Mouse (Mus musculus) left cerebral cortex, postnatal 25 days (tissue): ENCODE results near the gene Dgkg. TPM values are rescaled to one million over a fixed set of nuclear protein-coding genes. Genes with fewer than 3 reads are reported as not detected.
A peak's percentile ranks its signal among the peaks of the same experiment; 100 is the strongest.

Source experiments
- DNase-seq, 2 experiments: peaks; one replicate each; pipeline ENCODE4 v3.0.0; 2022; ENCODE audit warnings: low spot score in 2 of 2, mixed read lengths in 1 of 2
- intact Hi-C: fragments of 180-260 bp; cut with DNase I; formaldehyde crosslinking; loops from one replicate; pipeline ENCODE4 v1.15.1; 2025
- total RNA-seq, 2 experiments: library from RNA; stranded (reverse); gene quantifications; 2 replicates each; pipeline ENCODE4 v1.2.3; 2021

Gene Dgkg
- total RNA-seq, 2 experiments from 2014 or later, result 47.4 to 54.7 TPM

GRCm38 (mm10) chr16:22653817-22654476 lies 3.1 kb downstream of the Dgkg start:
- no peak for DNase-seq
- intact Hi-C loops, result no loop called here

GRCm38 (mm10) chr16:22651244-22651643 lies 5.8 kb downstream of the Dgkg start:
- intact Hi-C loops, result no loop called here
- no peak for DNase-seq

- intact Hi-C loops, result no loop called here
- DNase-seq, result no peak
Measured at GRCm38 (mm10) chr16:22645256-22645655, 11.8 kb downstream of the Dgkg start.

GRCm38 (mm10) chr16:22643460-22643859 lies 13.6 kb downstream of the Dgkg start:
- no peak for DNase-seq
- intact Hi-C loops, result no loop called here

- no peak for DNase-seq
- intact Hi-C loops, result no loop called here
Measured at GRCm38 (mm10) chr16:22642953-22643352, 14.1 kb downstream of the Dgkg start.

GRCm38 (mm10) chr16:22642054-22642453 lies 15.0 kb downstream of the Dgkg start:
- no peak for DNase-seq
- intact Hi-C loops, result no loop called here

- no peak for DNase-seq
- intact Hi-C loops, result no loop called here
Measured at GRCm38 (mm10) chr16:22641588-22641987, 15.4 kb downstream of the Dgkg start.

- no peak for DNase-seq
- intact Hi-C loops, result no loop called here
Measured at GRCm38 (mm10) chr16:22637311-22637710, 19.7 kb downstream of the Dgkg start.

GRCm38 (mm10) chr16:22635706-22636105 lies 21.3 kb downstream of the Dgkg start:
- no peak for DNase-seq
- intact Hi-C loops, result no loop called here

- no peak for DNase-seq
- intact Hi-C loops, result no loop called here
Measured at GRCm38 (mm10) chr16:22633063-22633462, 24.0 kb downstream of the Dgkg start.

GRCm38 (mm10) chr16:22630351-22630750 lies 26.7 kb downstream of the Dgkg start:
- intact Hi-C loops, result no loop called here
- DNase-seq, result no peak

GRCm38 (mm10) chr16:22629900-22630299 lies 27.1 kb downstream of the Dgkg start:
- intact Hi-C loops, result no loop called here
- no peak for DNase-seq

GRCm38 (mm10) chr16:22625987-22626386 lies 31.0 kb downstream of the Dgkg start:
- no peak for DNase-seq

GRCm38 (mm10) chr16:22625412-22625811 lies 31.6 kb downstream of the Dgkg start:
- intact Hi-C loops, result no loop called here
- no peak for DNase-seq

More at GRCm38 (mm10) chr16:22625987-22626386, 31.0 kb downstream of the Dgkg start:
- intact Hi-C loops, result no loop called here

- DNase-seq, result no peak
- intact Hi-C loops, result no loop called here
Measured at GRCm38 (mm10) chr16:22622286-22622685, 34.7 kb downstream of the Dgkg start.

- no peak for DNase-seq
- intact Hi-C loops, result no loop called here
Measured at GRCm38 (mm10) chr16:22621299-22621920, 35.6 kb downstream of the Dgkg start.

GRCm38 (mm10) chr16:22618424-22619056 lies 38.5 kb downstream of the Dgkg start:
- DNase-seq, result peak; percentile 49 to 74
- intact Hi-C loops, result no loop called here

- intact Hi-C loops, result no loop called here
- no peak for DNase-seq
Measured at GRCm38 (mm10) chr16:22615805-22616204, 41.2 kb downstream of the Dgkg start.

GRCm38 (mm10) chr16:22613186-22614073 lies 43.6 kb downstream of the Dgkg start:
- intact Hi-C loops, result no loop called here
- DNase-seq, result no peak

- no peak for DNase-seq
- intact Hi-C loops, result no loop called here
Measured at GRCm38 (mm10) chr16:22608046-22608445, 49.0 kb downstream of the Dgkg start.
